Comparison of ENCODE assay signal across 8 mouse cellular contexts in genomic region chr6:66955089-66955657, GRCm38 (mm10). TPM values are rescaled to one million over a fixed set of nuclear protein-coding genes. Genes with fewer than 3 reads are reported as not detected.
A peak's percentile ranks its signal among the peaks of the same experiment; 100 is the strongest.
DNase-seq lines count a peak whose midpoint lies in the region; ATAC-seq lines count a peak whose summit lies in the region.

No protein-coding gene starts in this region.

- H3K9me3 ChIP-seq in limb, embryonic 12.5 days = no peaks in the 10 kb centered on the region
- H3K9me3 ChIP-seq in limb, embryonic 10.5 days (replicated peaks) = no peaks in the 10 kb centered on the region
- no peaks in the 10 kb centered on the region for H3K9me3 ChIP-seq in forebrain, embryonic 10.5 days

- H3K27ac ChIP-seq in limb, embryonic 12.5 days = no peak overlapping the region
- H3K27ac ChIP-seq in limb, embryonic 10.5 days = no peak overlapping the region
- H3K27ac ChIP-seq in forebrain, embryonic 10.5 days = no peak overlapping the region

- H3K36me3 ChIP-seq in limb, embryonic 12.5 days = no peaks in the 10 kb centered on the region
- H3K36me3 ChIP-seq in limb, embryonic 10.5 days = no peaks in the 10 kb centered on the region
- no peaks in the 10 kb centered on the region for H3K36me3 ChIP-seq in forebrain, embryonic 10.5 days (replicated peaks)

- H3K4me2 ChIP-seq in limb, embryonic 12.5 days = no peak overlapping the region

- H3K9ac ChIP-seq in limb, embryonic 12.5 days (replicated peaks) = no peak overlapping the region

- peak; percentile 16 for DNase-seq in cerebellum, adult 8-10 months
- no peak for DNase-seq in cerebellum, adult 9-11 months
- no peak for DNase-seq in limb, embryonic 10.5 days (ENCODE audit: low spot score)
- peak; percentile 58 for DNase-seq in adipocyte (ENCODE audit: low spot score)
- DNase-seq in kidney, postnatal 36 days = peak; percentile 49 to 76
- DNase-seq in thymus, postnatal 14 days = peak; percentile 49
- no peak for DNase-seq in forebrain, embryonic 10.5 days (ENCODE audit: extremely low spot score, low spot score)

- H3K4me3 ChIP-seq in limb, embryonic 12.5 days (replicated peaks) = no peak overlapping the region
- no peak overlapping the region for H3K4me3 ChIP-seq in limb, embryonic 10.5 days
- H3K4me3 ChIP-seq in forebrain, embryonic 10.5 days = no peak overlapping the region

- WGBS in limb, embryonic 12.5 days = 78% methylated on average over 11 of the region's 11 CpGs
- 85% methylated on average over 11 of the region's 11 CpGs for WGBS in limb, embryonic 10.5 days
- 83% methylated on average over 11 of the region's 11 CpGs for WGBS in forebrain, embryonic 10.5 days

- peaks cover 4% of the 10 kb centered on the region; the same call in 1 of the 2 replicates for H3K4me1 ChIP-seq in limb, embryonic 12.5 days (replicated peaks)
- H3K4me1 ChIP-seq in limb, embryonic 10.5 days = no peaks in the 10 kb centered on the region
- no peaks in the 10 kb centered on the region for H3K4me1 ChIP-seq in forebrain, embryonic 10.5 days

- ATAC-seq in limb, embryonic 12.5 days (ENCODE audit: insufficient number of reproducible peaks, insufficient read depth, low FRiP score, low TSS enrichment, low read depth) = 0 out of 2 replicates have a peak, but pooled peaks have one; percentile 20

- H3K27me3 ChIP-seq in limb, embryonic 12.5 days = no peaks in the 10 kb centered on the region
- H3K27me3 ChIP-seq in limb, embryonic 10.5 days (ENCODE audit: low read depth, poor library complexity, severe bottlenecking) = no peaks in the 10 kb centered on the region
- H3K27me3 ChIP-seq in forebrain, embryonic 10.5 days (ENCODE audit: poor library complexity, severe bottlenecking) = no peaks in the 10 kb centered on the region

RNA-seq across cellular contexts. Expression of gene Gng12, which starts 59.0 kb away (rescaled TPM):
- 56.2 and 56.9 TPM in 2 replicates for polyA plus RNA-seq in limb, embryonic 12.5 days (2016; fragmentation: Nextera tagmentation; extraction: Ambion mirVana)
- polyA plus RNA-seq in limb, embryonic 10.5 days (2016; fragmentation: Nextera tagmentation; extraction: Ambion mirVana) = 61.2 and 73.9 TPM in 2 replicates
- polyA plus RNA-seq in forebrain, embryonic 10.5 days (2016; fragmentation: Nextera tagmentation; extraction: Ambion mirVana) = 50.3 and 51.2 TPM in 2 replicates

Comparison
In these comparisons a context has a peak if more than half of its experiments do, and no peak if none do; other contexts are left out.
1. DNase-seq: peak in cerebellum, adult 8-10 months (single experiment), adipocyte (single experiment), kidney, postnatal 36 days (2 of 2) and thymus, postnatal 14 days (single experiment); none in cerebellum, adult 9-11 months (single experiment), limb, embryonic 10.5 days (single experiment) and forebrain, embryonic 10.5 days (single experiment).